Mouse (Mus musculus) layer of hippocampus, adult 2 months (tissue): ENCODE data around the gene Lsm14b. TPM values are rescaled to one million over a fixed set of nuclear protein-coding genes. Genes with fewer than 3 reads are reported as not detected.
A peak's percentile ranks its signal among the peaks of the same experiment; 100 is the strongest.

ENCODE experiments used
- DNase-seq, 2 experiments: peaks; one replicate each; pipeline ENCODE4 v3.0.0; 2022; ENCODE audit warnings: low spot score in 2 of 2
- H3K27ac ChIP-seq: fragments of 200-600 bp; 2 replicates; pipeline ENCODE4 v1.8.1; 2022
- H3K4me3 ChIP-seq: fragments of 200-600 bp; 2 replicates; pipeline ENCODE4 v1.8.1; 2022; ENCODE audit warnings: mild to moderate bottlenecking
- CTCF ChIP-seq: fragments of 200-600 bp; conservative IDR thresholded peaks from 2 replicates; pipeline ENCODE4 v1.8.1; 2022; ENCODE audit warnings: antibody characterized with exemption, mild to moderate bottlenecking, moderate library complexity
- total RNA-seq, 2 experiments: library from RNA; stranded (reverse); gene quantifications; 2 replicates each; pipeline ENCODE4 v1.2.3; 2021

Lsm14b gene
- total RNA-seq, 2 experiments from 2014 or later: 93.9 to 100 TPM

GRCm38 (mm10) chr2:180047980-180048635, 23.3 kb downstream of the Lsm14b start:
- Histone ChIP-seq H3K27ac (peak overlapping the region; percentile 90), H3K4me3 (no peak overlapping the region; the same call in 1 of the 2 replicates)
- no peak for TF ChIP-seq CTCF
- DNase-seq: peak; percentile 58 to 74

DNA sequence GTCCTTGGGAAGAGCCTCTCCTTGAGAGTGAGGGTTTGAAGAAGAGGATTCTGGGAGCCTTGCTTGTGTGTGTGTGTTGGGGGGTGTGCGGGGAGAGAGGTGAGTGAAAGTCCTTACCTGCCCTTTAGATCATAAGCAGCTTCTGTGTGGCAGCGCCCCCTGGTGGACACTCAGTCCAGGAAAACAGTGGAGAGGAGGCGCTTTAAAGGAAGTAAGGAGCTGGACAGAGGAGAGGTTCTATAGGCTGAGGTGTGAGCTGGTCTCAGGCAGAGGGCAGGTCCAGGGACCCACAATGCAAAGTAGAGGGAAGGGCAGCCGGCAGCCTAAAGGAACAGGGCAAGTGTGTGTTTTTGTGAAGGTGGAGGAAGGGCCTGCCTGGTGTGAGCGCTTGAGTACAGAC, 26.2 kb downstream of the Lsm14b start:
- Histone ChIP-seq H3K4me3 (no peak overlapping the region), H3K27ac (0 out of 2 replicates have a peak overlapping the region, but pooled peaks have one; percentile 4)
- peak; percentile 85 for TF ChIP-seq CTCF
- DNase-seq: peak; percentile 69 to 84

DNA sequence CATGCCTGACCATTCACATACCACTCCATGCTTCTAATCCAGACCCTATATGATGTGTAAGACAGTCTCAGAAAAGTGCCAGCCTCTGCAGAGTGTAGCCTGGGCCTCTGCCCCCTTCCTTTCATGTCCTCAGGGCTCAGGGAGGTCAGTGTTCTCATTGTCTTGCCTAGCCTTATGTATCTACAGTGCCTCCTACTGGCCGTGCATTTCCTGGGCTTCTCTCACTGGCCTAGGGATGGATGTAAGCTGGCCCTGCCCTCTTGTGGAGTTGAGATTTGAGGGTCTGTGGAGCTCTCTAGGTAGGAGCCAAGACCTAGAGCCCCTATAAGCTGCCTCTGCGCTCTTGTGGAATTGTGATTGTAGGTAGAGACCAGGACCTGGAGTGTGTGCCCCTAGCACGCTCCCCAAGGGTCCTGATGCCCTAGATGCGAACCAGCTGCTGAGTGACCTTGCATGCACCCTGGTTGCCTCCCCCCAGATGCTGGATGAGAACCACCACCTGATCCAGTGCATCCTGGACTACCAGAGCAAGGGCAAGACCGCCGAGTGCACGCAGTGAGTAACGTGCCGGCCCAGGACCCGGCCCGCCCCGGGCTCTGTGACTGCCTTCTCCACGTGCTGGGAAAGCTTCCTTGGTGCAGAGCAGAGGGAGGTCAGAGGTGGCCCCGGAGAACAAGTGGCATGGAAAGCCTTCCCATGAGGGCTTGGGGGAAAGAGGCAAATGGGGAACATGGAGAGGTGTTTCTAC, 27.4 kb downstream of the Lsm14b start:
- peak; percentile 70 for TF ChIP-seq CTCF
- no peak overlapping the region for H3K4me3 ChIP-seq
- H3K27ac ChIP-seq: no peak overlapping the region
- no peak for DNase-seq

DNA sequence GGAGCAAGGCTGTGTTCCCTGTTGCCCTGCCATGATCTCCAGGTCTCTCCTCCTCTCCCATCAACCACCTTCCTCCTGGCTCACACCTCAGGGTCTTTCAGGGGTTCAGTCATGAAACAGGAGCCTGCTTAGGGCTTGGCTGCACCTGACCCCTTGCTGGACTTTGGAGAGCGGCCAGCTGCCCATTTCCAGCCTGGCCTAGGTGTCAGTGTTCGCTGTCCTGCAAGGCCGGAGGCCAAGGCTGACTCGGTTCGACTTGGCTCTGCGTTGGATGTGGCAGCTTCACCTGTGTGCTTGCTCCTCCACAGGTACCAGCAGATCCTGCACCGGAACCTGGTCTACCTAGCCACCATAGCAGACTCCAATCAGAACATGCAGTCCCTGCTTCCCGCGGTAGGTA, 28.2 kb downstream of the Lsm14b start:
- DNase-seq: no peak
- Histone ChIP-seq H3K4me3 (no peak overlapping the region), H3K27ac (no peak overlapping the region)
- TF ChIP-seq CTCF: no peak

GRCm38 (mm10) chr2:180063338-180064131, 38.7 kb downstream of the Lsm14b start:
- no peak for TF ChIP-seq CTCF
- no peak for DNase-seq
- Histone ChIP-seq H3K27ac (no peak overlapping the region), H3K4me3 (no peak overlapping the region)

- no peak for TF ChIP-seq CTCF
- no peak for DNase-seq
- peak overlapping the region; percentile 93 for H3K27ac ChIP-seq
- H3K4me3 ChIP-seq: peak overlapping the region; percentile 98
Measured at GRCm38 (mm10) chr2:180069770-180070480, 45.1 kb downstream of the Lsm14b start.

DNA sequence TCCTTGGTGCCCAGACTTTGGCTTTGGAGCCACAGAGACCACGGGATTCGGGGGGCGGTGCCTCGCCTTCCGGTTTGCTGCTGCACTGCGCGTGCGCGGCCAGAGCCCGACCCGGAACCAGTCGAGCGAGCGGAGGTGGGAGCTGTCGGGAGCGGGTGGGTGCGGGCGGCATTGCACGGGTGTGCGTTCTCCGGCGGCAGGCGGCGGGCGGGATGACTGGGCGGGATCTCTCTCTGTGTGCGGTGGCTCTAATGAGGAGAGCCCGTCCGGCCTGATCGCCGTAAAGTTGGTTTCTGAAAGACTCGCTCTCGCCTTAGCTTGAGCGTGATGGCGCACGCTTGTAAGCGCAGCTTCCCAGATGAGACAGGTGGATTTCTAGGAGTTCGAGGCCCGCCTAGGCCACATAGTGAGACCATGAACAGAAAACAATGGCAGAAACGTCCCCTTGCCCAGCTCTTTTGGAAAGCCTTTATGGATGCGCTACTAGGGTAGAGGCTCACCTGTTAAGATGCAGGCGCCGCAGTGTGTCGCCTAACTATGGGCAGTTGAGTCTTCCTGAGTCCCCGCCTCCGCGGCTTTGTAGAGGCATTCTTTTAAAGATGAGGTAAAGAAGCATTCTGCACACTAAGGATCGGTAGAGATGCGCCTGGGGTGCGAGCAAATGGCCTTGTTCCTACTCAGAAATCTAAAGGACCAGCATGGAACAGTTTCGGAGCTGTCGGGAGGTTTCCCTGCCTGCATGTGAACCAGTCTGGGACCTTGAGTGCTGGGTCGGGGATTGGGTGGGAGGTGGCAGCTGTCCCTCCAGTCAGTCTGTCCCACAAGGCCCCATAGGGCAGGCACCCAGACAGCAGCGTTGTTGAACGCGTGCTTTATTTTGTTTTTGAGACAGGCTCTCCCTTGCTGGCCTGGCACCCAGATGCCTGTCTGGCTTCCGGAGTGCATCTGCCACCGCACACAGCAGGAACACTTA, 46.0 kb downstream of the Lsm14b start, which contains the start of gene Mtg2:
Gene Mtg2 (plus strand): TSS at position 108 of the 973 bp plus-strand sequence.
- TF ChIP-seq CTCF: peak; percentile 37
- peak within 1 kb of the TSS; percentile 93 for H3K27ac ChIP-seq
- H3K4me3 ChIP-seq: peak within 1 kb of the TSS; percentile 98
- DNase-seq: peak; percentile 96 to 97

GRCm38 (mm10) chr2:180071671-180072070, 46.9 kb downstream of the Lsm14b start:
- H3K4me3 ChIP-seq: peak overlapping the region; percentile 98; the same call in 1 of the 2 replicates
- TF ChIP-seq CTCF: no peak
- no peak for DNase-seq
- peak overlapping the region; percentile 93; the same call in 1 of the 2 replicates for H3K27ac ChIP-seq

GRCm38 (mm10) chr2:180072886-180073285, 48.1 kb downstream of the Lsm14b start:
- DNase-seq: no peak
- Histone ChIP-seq H3K4me3 (no peak overlapping the region), H3K27ac (no peak overlapping the region)
- TF ChIP-seq CTCF: no peak

- Histone ChIP-seq H3K4me3 (no peak overlapping the region), H3K27ac (no peak overlapping the region)
- TF ChIP-seq CTCF: no peak
- no peak for DNase-seq
Measured at GRCm38 (mm10) chr2:180077622-180078021, 52.8 kb downstream of the Lsm14b start.

DNA sequence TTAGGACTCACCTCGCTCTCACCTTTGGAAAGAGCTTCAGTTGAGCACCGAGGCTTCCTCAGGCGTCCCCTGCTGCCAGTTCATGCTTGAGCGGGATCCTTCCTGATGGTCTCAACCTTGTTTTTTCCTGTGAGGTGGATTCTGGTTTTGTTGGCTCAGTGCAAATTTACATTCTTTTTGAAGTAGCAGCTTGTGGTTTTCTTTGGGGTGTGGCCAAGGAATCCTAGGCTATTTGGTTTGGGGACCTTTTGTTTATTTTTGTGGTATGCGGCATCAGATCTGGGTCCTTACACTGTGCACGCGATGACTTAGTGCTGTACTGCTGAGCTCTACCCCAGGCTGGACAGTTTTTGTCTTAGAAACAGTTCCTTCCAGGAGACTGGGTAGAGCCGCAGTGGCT, 55.9 kb downstream of the Lsm14b start:
- TF ChIP-seq CTCF: no peak
- Histone ChIP-seq H3K4me3 (no peak overlapping the region), H3K27ac (no peak overlapping the region)
- DNase-seq: no peak

DNA sequence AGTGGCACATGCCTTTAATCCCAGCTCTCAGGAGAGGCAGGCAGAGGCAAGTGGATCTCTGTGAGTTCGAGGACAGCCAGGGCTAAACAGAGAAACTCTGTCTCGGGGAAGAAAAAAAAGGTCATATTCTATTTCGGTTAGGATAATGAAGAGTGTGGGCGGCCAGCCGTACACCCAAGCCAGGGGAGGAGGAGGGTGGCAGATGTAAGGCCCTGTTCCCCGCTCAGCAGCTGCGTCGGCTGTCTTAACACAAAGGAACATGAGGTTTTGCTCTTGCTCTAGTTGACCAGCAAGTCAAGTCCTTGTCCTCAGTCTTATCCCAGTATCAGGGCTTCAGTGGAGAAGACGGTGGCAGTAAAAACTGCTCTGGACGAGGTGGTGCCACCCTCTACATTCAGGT, 58.3 kb downstream of the Lsm14b start:
- no peak for TF ChIP-seq CTCF
- peak overlapping the region; percentile 90 for H3K27ac ChIP-seq
- DNase-seq: no peak

More for the DNA sequence above, 58.3 kb downstream of the Lsm14b start:
- no peak overlapping the region for H3K4me3 ChIP-seq
